Mouse (Mus musculus): ENCODE data around the gene Gm20814.
"Not testable (repeated sequence)": the region's sequence is repeated elsewhere in the genome, so short reads cannot be mapped to it uniquely, and the experiment has no call there.

The Gm20814 gene

GRCm38 (mm10) chrY:75195556-75195955 is at the start of gene Gm20814:
Gm20814 (plus strand) TSS chrY:75195856.
- DNase-seq (ENCODE audit: low spot score) = not testable (repeated sequence)

Data from embryo, embryonic 10.5 days (tissue).